Mouse (Mus musculus) adrenal gland, adult 2 months (tissue): ENCODE results near the gene Aldh1a2. TPM values are rescaled to one million over a fixed set of nuclear protein-coding genes. Genes with fewer than 3 reads are reported as not detected.

Experiments
- DNase-seq: peaks from one replicate; pipeline ENCODE4 v3.0.0; 2021
- polyA plus RNA-seq: library from polyadenylated mRNA; depleted of rRNA; stranded (reverse); fragments of >200 nt; gene quantifications from 2 replicates; pipeline ENCODE4 v1.2.3, GENCODE M21; 2012
- total RNA-seq, 2 experiments: library from RNA; stranded (reverse); gene quantifications; 2 replicates each; pipeline ENCODE4 v1.2.3; 2021

Gene Aldh1a2
- total and polyA plus RNA-seq, 3 experiments = 17.9 to 92.9 (median 65.6) TPM

- DNase-seq = no peak
Measured at GRCm38 (mm10) chr9:71289810-71290209, 74.2 kb downstream of the Aldh1a2 start.

- no peak for DNase-seq
Measured at GRCm38 (mm10) chr9:71290730-71291129, 75.1 kb downstream of the Aldh1a2 start.

- DNase-seq = no peak
Measured at GRCm38 (mm10) chr9:71295501-71295900, 79.9 kb downstream of the Aldh1a2 start.

- no peak for DNase-seq
Measured at GRCm38 (mm10) chr9:71303594-71303993, 88.0 kb downstream of the Aldh1a2 start.

GRCm38 (mm10) chr9:71307106-71307789, 91.7 kb downstream of the Aldh1a2 start:
- DNase-seq = no peak

GRCm38 (mm10) chr9:71315960-71316359, 100.4 kb downstream of the Aldh1a2 start:
- no peak for DNase-seq

- DNase-seq = peak; percentile 53
Measured at GRCm38 (mm10) chr9:71317096-71317920, 101.7 kb downstream of the Aldh1a2 start.

GRCm38 (mm10) chr9:71317921-71318241, 102.3 kb downstream of the Aldh1a2 start:
- no peak for DNase-seq

GRCm38 (mm10) chr9:71319776-71320175, 104.2 kb downstream of the Aldh1a2 start:
- no peak for DNase-seq

GRCm38 (mm10) chr9:71320246-71321155, 104.9 kb downstream of the Aldh1a2 start:
- peak; percentile 28 for DNase-seq

- DNase-seq = no peak
Measured at GRCm38 (mm10) chr9:71321436-71321835, 105.8 kb downstream of the Aldh1a2 start.

- DNase-seq = no peak
Measured at GRCm38 (mm10) chr9:71321871-71322270, 106.3 kb downstream of the Aldh1a2 start.

- DNase-seq = no peak
Measured at GRCm38 (mm10) chr9:71323303-71323952, 107.8 kb downstream of the Aldh1a2 start.

GRCm38 (mm10) chr9:71324060-71324459, 108.5 kb downstream of the Aldh1a2 start:
- no peak for DNase-seq

- no peak for DNase-seq
Measured at GRCm38 (mm10) chr9:71326261-71326660, 110.7 kb downstream of the Aldh1a2 start.

GRCm38 (mm10) chr9:71331661-71332060, 116.1 kb downstream of the Aldh1a2 start:
- DNase-seq = no peak

- no peak for DNase-seq
Measured at GRCm38 (mm10) chr9:71336674-71337073, 121.1 kb downstream of the Aldh1a2 start.

- no peak for DNase-seq
Measured at GRCm38 (mm10) chr9:71337425-71337824, 121.8 kb downstream of the Aldh1a2 start.

- no peak for DNase-seq
Measured at GRCm38 (mm10) chr9:71340116-71340515, 124.5 kb downstream of the Aldh1a2 start.
